Mouse (Mus musculus) left cerebral cortex, adult 11 months (tissue): Measurements from ENCODE around the gene Kcnc1.

Source experiments
- DNase-seq: peaks from one replicate; pipeline ENCODE4 v3.0.0; 2022; ENCODE audit warnings: low spot score

Gene Kcnc1

DNA sequence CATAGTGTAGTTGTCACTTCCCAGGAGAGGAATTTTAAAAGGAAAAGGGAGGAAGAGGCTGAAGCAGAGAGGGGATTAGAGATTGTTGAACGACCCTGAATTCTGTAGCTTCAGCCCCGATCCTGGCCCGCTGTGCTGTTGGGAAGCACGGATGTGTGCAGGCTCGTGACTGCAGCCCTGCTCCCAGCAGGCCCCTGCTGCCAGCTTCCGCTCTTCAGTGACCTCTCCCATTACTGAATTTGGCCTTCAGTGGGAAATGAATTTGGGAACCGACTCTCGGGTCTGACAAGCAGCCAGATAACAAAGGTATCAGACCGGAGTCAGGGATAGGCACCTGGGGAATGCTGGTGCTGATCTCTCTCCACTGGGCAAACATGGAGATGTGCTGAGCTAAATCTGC is 76.8 kb downstream of the Kcnc1 start:
- no peak for DNase-seq

- DNase-seq = no peak
These were observed 79.2 kb downstream of the Kcnc1 start for GRCm38 (mm10) chr7:46475464-46475863.

DNA sequence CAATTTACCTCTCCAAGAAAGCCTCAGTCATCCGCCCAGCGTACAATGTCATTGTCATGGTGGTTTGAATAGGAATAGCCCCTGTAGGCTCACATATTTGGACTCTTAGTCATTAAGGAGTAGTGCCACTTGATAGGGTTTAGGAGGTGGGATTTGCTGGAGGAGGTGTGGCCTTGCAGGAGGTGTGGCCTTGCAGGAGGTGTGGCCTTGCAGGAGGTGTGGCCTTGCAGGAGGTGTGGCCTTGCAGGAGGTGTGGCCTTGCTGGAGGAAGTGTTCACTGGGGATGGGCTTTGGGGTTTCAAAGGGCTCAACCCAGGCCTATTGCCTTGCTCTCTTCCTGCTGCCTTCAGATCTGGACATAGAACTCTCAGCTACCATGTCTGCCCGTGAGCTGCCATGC is 81.2 kb downstream of the Kcnc1 start:
- no peak for DNase-seq

- no peak for DNase-seq
These were observed 83.5 kb downstream of the Kcnc1 start for GRCm38 (mm10) chr7:46479793-46480192.

DNA sequence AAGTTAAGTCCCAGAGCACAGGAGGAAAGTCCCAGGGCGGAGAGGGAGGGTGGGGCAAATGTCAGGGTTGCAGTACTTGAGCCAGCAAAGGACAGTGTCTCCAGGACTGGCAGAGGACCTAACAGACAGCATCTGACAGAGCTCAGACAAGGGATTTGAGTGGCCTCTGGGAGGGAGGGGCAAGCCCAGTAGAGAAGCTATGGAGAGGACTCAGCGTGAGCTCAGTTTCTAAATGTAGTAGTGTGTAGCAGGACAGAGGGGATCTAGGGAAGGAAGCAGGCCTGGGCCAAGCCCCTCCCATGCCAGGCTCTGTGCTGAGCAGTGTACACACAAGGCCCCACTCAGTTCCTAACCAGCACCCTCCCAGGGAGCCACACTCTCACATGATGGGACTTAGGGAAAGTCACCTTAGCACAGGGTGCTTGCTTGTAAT is 85.8 kb downstream of the Kcnc1 start:
- no peak for DNase-seq

DNA sequence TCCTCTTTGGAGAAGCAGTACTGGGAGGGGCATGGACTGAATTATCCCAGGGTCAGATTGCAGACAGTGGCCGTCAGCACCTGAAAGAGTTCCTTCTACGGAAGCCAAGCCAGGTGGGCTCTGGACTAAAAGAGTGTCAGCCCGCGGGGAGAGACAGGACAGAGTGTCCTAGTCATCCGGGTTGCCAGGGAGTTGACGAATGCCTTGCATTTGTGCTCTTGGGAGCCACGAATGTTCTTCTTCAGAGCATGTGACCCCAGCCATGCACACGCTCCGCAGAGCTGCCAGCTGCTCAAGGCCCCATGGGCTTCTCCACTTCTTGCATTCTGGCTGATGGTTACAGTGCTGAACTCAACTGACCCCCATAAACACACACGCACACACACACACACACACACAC is 86.8 kb downstream of the Kcnc1 start:
- no peak for DNase-seq

- no peak for DNase-seq
These were observed 87.9 kb downstream of the Kcnc1 start for GRCm38 (mm10) chr7:46484223-46484622.

- DNase-seq = no peak
These were observed 90.5 kb downstream of the Kcnc1 start for GRCm38 (mm10) chr7:46486761-46487160.

GRCm38 (mm10) chr7:46487354-46487753 is 91.1 kb downstream of the Kcnc1 start:
- no peak for DNase-seq
